ENCODE assay signal across 15 mouse cellular contexts in the genomic region with DNA sequence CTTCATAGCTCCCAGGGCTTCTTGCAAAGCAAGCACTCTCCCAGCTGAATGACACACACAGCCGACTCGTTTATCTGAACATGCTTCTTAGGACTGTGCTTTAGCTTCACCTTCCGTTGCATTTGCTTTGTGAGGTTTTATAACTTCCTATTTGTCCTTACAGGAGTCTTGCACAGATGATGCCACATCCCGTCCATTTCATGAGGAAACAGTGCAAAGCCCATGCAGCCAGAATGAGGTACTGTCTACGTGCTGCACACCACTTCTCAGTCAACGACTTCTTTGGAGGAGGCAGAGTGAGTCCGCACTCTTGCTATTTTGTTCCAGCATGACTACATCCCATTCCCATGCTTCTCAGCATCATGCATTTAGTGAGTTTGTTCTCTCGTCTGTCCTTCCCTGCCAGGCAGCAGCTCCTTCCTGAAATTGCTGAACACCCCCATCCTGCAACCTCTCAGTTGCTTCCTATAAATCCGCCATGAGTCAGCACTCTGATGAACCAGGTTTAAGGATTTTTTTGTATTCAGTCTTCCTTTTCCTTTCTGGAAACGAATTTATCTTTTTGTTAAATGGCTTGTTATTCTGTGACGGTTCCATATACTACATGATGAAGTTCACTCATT.
"Had no signal": no experiment of that assay in that cellular context is flagged by ENCODE, and none has a peak within 500 bp of the region (broad histone marks: within the 10 kb centered on the region; RNA-seq: fewer than 3 reads in every experiment).

No protein-coding gene starts in this region.

- DNase-seq: kidney, adult 2 months; kidney, postnatal 14 days; lung, embryonic 14.5 days; lung, postnatal 10 days; lung, postnatal 4 days; right cerebral cortex, postnatal 25 days; thymus, adult 2 months; thymus, postnatal 25 days had no signal

- H3K27ac ChIP-seq: kidney, embryonic 15.5 days; limb, embryonic 15.5 days; liver, embryonic 12.5 days; midbrain, embryonic 13.5 days; neural tube, embryonic 15.5 days; stomach, postnatal 0 days had no signal

- H3K36me3 ChIP-seq: kidney, embryonic 15.5 days; limb, embryonic 15.5 days; liver, embryonic 12.5 days; midbrain, embryonic 13.5 days; neural tube, embryonic 15.5 days had no signal

- H3K9me3 ChIP-seq: kidney, embryonic 15.5 days; limb, embryonic 15.5 days; liver, embryonic 12.5 days; midbrain, embryonic 13.5 days; neural tube, embryonic 15.5 days had no signal

- H3K4me3 ChIP-seq: kidney, embryonic 15.5 days; limb, embryonic 15.5 days; liver, embryonic 12.5 days; midbrain, embryonic 13.5 days; myocyte; neural tube, embryonic 15.5 days had no signal

- H3K4me2 ChIP-seq: kidney, embryonic 15.5 days; limb, embryonic 15.5 days; liver, embryonic 12.5 days; lung, embryonic 14.5 days; midbrain, embryonic 13.5 days; neural tube, embryonic 15.5 days had no signal

- H3K27me3 ChIP-seq: kidney, embryonic 15.5 days; limb, embryonic 15.5 days; liver, embryonic 12.5 days; midbrain, embryonic 13.5 days; neural tube, embryonic 15.5 days had no signal

- ATAC-seq: liver, embryonic 12.5 days; midbrain, embryonic 13.5 days had no signal

- H3K4me1 ChIP-seq: kidney, embryonic 15.5 days; limb, embryonic 15.5 days; liver, embryonic 12.5 days; midbrain, embryonic 13.5 days; neural tube, embryonic 15.5 days had no signal

- H3K9ac ChIP-seq: kidney, embryonic 15.5 days; limb, embryonic 15.5 days; liver, embryonic 12.5 days; lung, embryonic 14.5 days; midbrain, embryonic 13.5 days; neural tube, embryonic 15.5 days had no signal
